ENCODE assay signal across 25 mouse cellular contexts in genomic region chr13:103745688-103746087, GRCm38 (mm10).
"Had no signal": no experiment of that assay in that cellular context is flagged by ENCODE, and none has a peak within 500 bp of the region (broad histone marks: within the 10 kb centered on the region; RNA-seq: fewer than 3 reads in every experiment).

No protein-coding gene starts in this region.

- H3K4me3 ChIP-seq: gastrocnemius, adult 2 months; heart, embryonic 10.5 days; heart, embryonic 12.5 days; hindbrain, embryonic 13.5 days; hindbrain, embryonic 15.5 days; kidney, embryonic 15.5 days; limb, embryonic 13.5 days; limb, embryonic 15.5 days; liver, embryonic 12.5 days had no signal

- DNase-seq: gastrocnemius, adult 2 months; gastrocnemius, postnatal 10 days; gastrocnemius, postnatal 25 days; heart, adult 18-20 months; heart, postnatal 10 days; heart, postnatal 4 days; kidney, adult 11 months; kidney, adult 2 months; kidney, adult 9 months; kidney, postnatal 14 days; kidney, postnatal 36 days; layer of hippocampus, postnatal 36 days; left cerebral cortex, postnatal 4 days had no signal

- H3K9ac ChIP-seq: heart, embryonic 12.5 days; hindbrain, embryonic 13.5 days; hindbrain, embryonic 15.5 days; kidney, embryonic 15.5 days; limb, embryonic 13.5 days; limb, embryonic 15.5 days; liver, embryonic 12.5 days; liver, embryonic 14.5 days had no signal

- ATAC-seq: hindbrain, postnatal 0 days; intestine, embryonic 16.5 days; liver, embryonic 12.5 days had no signal

- H3K4me1 ChIP-seq: heart, embryonic 10.5 days; heart, embryonic 12.5 days; hindbrain, embryonic 13.5 days; hindbrain, embryonic 15.5 days; kidney, embryonic 15.5 days; limb, embryonic 13.5 days; limb, embryonic 15.5 days; liver, embryonic 12.5 days had no signal

- H3K27ac ChIP-seq: gastrocnemius, adult 2 months; heart, embryonic 10.5 days; hindbrain, embryonic 13.5 days; hindbrain, embryonic 15.5 days; hindbrain, postnatal 0 days; kidney, embryonic 15.5 days; kidney, postnatal 0 days; limb, embryonic 13.5 days; limb, embryonic 15.5 days; liver, embryonic 12.5 days; liver, embryonic 14.5 days had no signal

- H3K27me3 ChIP-seq: heart, embryonic 12.5 days; hindbrain, embryonic 13.5 days; hindbrain, embryonic 15.5 days; kidney, embryonic 15.5 days; limb, embryonic 13.5 days; limb, embryonic 15.5 days; liver, embryonic 12.5 days had no signal

- H3K9me3 ChIP-seq: heart, embryonic 10.5 days; heart, embryonic 12.5 days; hindbrain, embryonic 13.5 days; hindbrain, embryonic 15.5 days; kidney, embryonic 15.5 days; limb, embryonic 13.5 days; limb, embryonic 15.5 days; liver, embryonic 12.5 days had no signal

- H3K4me2 ChIP-seq: heart, embryonic 12.5 days; hindbrain, embryonic 13.5 days; hindbrain, embryonic 15.5 days; kidney, embryonic 15.5 days; limb, embryonic 13.5 days; limb, embryonic 15.5 days; liver, embryonic 12.5 days had no signal
